Mouse (Mus musculus): ENCODE data around the gene Tmem30a.
A peak's percentile ranks its signal among the peaks of the same experiment; 100 is the strongest.

Gene Tmem30a

DNA sequence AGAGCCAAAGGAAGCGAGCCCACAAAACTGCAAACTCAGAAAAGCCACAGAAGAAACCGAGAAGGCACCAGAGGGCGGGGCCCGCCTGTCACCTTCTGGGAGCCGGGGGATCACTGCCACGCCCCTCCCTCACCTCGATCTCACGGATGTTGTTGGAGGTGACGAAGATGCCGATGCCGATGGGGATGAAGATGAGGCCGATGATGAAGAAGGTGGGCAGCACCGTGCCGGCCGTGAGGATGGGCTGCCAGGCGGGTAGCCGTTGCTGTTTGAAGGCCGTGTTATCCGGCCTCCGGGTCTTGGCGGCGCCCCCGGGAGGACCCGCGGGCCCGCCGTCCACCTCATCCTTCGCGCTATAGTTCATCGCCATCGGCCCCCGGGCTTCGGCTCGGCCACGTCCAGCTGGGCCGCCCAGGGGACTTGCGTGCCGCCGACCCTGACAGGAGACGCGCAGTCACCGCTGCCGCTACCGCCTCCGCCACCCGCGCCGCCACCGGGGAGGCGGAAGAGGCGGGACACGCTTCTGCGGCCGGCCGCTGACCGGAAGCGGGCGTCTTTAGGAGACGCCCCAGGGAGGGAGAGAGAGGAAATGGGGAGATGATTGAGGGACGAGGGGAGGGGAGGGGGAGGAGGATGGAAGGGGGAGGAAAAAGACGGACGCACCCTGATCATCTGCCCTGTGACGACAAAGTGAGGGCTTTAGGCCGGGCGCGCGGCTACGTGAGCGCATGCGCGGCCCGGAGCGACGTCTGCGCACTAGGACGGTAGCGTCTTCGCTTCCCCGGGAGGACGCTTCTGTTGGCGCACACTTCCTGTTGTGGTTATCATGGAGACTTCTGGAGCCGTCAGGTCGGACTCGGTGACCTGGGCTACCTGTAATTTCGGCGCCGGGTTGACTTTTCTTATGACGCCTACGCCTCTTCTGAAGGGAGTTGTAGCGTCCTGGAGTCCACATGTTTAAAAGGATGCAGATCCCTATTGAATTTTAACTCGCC, at the start of gene Tmem30a:
Tmem30a (minus strand) TSS at position 667 of the 995 bp plus-strand sequence.
- peak; percentile 62; the same call in 1 of the 2 replicates for TF ChIP-seq GATA4 (IDR thresholded peaks at IDR 0.05; ENCODE audit: insufficient replicate concordance, low read length)

- no peak for TF ChIP-seq GATA4 (IDR thresholded peaks at IDR 0.05; ENCODE audit: insufficient replicate concordance, low read length)
Observed at GRCm38 (mm10) chr9:79842615-79843014, 49.3 kb upstream of the Tmem30a start.

DNA sequence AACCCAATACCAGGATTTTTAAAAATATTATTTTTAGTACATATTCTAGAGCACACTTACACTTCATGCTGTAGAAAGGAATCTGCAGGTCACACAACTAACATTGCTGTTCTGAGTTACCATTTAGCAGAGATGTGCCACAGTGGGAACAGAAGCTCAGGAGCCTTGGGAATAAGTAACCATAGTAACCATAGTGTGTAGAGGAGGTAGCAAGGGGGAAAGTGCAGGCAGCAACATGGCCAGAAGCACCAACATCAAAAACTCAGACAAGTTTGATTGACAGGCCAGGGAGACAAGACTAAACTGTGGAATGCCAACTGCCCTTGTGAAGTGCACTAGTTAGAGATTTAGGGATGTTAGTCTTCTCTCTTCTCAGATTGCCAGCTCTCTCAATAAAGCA, 48.7 kb upstream of the Tmem30a start:
- TF ChIP-seq GATA4 (IDR thresholded peaks at IDR 0.05; ENCODE audit: insufficient replicate concordance, low read length) = no peak

- TF ChIP-seq GATA4 (IDR thresholded peaks at IDR 0.05; ENCODE audit: insufficient replicate concordance, low read length) = no peak
Observed at GRCm38 (mm10) chr9:79831294-79831693, 38.0 kb upstream of the Tmem30a start.

DNA sequence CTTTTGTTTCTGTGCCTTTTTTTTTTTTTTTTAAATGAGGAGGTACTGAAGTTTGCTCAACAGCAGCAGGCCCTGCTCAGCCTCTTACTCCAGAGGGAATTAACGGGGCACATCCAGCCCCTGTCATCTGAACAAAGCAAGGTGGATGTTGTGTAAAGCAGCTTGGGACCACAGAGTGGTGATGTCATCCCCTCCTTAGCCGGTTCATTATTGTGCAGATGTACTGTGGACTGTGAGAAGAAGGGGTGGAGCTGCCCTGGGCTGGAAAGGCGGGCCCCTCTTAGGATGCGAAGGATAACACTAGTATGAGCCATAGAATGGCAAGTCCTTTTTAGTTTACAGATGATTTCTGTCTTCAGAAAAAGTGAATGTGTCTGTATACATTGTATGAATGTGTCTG, 37.6 kb upstream of the Tmem30a start:
- no peak for TF ChIP-seq GATA4 (IDR thresholded peaks at IDR 0.05; ENCODE audit: insufficient replicate concordance, low read length)

GRCm38 (mm10) chr9:79829842-79830800, 36.8 kb upstream of the Tmem30a start:
- TF ChIP-seq GATA4 (IDR thresholded peaks at IDR 0.05; ENCODE audit: insufficient replicate concordance, low read length) = no peak

DNA sequence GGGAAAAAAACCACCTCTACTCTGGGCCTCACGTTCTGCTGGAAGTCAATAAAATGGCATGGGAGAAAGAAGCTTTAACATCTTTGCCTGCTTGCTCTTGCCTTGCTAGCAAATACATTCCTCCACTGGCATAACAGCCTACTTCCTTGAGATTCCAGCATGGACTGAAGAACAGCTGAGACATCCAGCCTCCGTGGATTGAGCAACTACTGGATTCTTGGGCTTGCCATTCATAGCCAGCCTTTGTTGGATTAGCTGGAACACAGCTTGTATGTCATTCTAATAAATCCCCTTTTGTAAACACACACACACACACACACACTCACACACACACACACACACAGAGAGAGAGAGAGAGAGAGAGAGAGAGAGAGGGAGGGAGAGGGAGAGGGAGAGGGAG, 33.8 kb upstream of the Tmem30a start:
- TF ChIP-seq GATA4 (IDR thresholded peaks at IDR 0.05; ENCODE audit: insufficient replicate concordance, low read length) = no peak

- no peak for TF ChIP-seq GATA4 (IDR thresholded peaks at IDR 0.05; ENCODE audit: insufficient replicate concordance, low read length)
Observed at GRCm38 (mm10) chr9:79825526-79825925, 32.2 kb upstream of the Tmem30a start.

DNA sequence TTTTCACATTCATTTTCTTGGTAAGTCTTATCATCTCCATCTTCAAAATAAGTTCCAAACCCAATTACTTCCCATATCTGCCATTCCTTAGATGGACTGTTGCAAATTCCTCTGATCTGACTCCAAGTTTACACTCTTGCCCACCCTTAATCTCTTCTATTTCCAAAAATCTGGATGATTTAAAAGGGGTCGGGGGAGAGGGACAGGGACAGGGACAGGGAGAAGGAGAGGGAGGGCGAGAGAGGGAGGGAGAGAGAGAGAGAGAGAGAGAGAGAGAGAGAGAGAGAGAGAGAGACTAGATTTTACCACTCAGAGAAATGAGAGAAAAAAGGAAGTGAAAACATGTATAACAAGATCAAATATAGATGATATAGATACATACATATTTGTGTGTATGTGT, 30.5 kb upstream of the Tmem30a start:
- TF ChIP-seq GATA4 (IDR thresholded peaks at IDR 0.05; ENCODE audit: insufficient replicate concordance, low read length) = no peak

DNA sequence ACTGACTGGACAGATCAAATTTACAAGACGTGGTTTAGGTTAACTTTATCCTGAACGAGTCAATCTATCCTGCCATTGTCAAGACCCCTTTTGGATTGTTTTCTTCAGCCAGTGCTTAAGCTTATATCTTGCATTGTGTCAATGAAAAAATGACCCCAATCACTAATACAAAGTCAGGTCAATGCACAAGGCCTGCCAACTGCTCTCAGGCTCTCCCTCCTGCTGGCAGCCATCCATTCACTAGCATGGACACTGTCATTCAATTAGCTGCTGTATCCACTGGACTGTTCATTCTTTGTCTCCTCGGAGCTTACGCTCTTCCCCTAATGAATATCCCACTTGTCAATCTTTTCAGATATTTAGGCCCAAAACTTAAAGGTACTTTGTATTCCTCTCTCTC, 30.1 kb upstream of the Tmem30a start:
- TF ChIP-seq GATA4 (IDR thresholded peaks at IDR 0.05; ENCODE audit: insufficient replicate concordance, low read length) = no peak

DNA sequence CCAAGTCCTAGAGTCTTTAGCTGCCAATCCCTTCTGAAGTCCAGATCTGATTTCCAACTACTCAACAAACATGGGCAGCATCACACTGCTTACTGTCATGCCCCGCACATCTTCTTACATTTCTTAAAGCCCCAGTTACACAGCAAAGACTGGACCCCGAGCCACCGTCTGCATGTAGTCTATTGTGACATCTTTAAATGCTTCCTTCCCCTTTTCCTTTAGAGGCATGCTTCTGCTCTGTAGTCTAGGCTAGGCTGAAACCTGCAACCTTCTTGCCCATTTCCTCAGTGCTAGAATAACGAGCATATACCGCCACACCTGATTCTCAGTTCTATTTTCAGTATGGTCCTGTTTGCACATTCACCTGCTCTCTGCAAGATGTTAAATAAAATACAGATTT, 23.2 kb upstream of the Tmem30a start:
- no peak for TF ChIP-seq GATA4 (IDR thresholded peaks at IDR 0.05; ENCODE audit: insufficient replicate concordance, low read length)

DNA sequence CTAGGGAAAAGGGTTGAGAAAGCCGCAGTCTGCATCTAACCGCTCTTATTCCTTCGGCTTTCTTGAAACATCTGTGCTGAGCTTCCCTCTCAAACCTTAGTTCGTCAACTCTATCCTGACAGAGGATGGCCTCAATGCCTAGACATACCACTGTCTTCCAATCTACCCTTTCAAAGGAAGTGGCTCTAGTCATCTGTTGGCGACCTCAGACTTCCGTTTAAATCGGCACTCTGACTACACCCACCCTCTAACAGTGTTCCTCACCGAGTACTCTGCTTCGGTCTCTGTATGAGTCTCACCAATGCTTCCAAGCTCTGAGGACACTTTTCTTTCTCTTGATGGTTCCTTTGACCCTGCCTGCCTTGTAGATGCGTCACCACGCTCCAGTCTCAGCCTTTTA, 22.7 kb upstream of the Tmem30a start:
- TF ChIP-seq GATA4 (IDR thresholded peaks at IDR 0.05; ENCODE audit: insufficient replicate concordance, low read length) = no peak

GRCm38 (mm10) chr9:79814592-79814991, 21.3 kb upstream of the Tmem30a start:
- TF ChIP-seq GATA4 (IDR thresholded peaks at IDR 0.05; ENCODE audit: insufficient replicate concordance, low read length) = no peak

GRCm38 (mm10) chr9:79810969-79811902, 17.9 kb upstream of the Tmem30a start:
- no peak for TF ChIP-seq GATA4 (IDR thresholded peaks at IDR 0.05; ENCODE audit: insufficient replicate concordance, low read length)
